Mouse (Mus musculus) kidney, adult 8-10 months (tissue): ENCODE measurements around the gene Cfd.
"Not testable (repeated sequence)": the region's sequence is repeated elsewhere in the genome, so short reads cannot be mapped to it uniquely, and the experiment has no call there.

Source experiments
- DNase-seq, 2 experiments: peaks; one replicate each; pipeline ENCODE4 v3.0.0; 2022

Gene Cfd

DNA sequence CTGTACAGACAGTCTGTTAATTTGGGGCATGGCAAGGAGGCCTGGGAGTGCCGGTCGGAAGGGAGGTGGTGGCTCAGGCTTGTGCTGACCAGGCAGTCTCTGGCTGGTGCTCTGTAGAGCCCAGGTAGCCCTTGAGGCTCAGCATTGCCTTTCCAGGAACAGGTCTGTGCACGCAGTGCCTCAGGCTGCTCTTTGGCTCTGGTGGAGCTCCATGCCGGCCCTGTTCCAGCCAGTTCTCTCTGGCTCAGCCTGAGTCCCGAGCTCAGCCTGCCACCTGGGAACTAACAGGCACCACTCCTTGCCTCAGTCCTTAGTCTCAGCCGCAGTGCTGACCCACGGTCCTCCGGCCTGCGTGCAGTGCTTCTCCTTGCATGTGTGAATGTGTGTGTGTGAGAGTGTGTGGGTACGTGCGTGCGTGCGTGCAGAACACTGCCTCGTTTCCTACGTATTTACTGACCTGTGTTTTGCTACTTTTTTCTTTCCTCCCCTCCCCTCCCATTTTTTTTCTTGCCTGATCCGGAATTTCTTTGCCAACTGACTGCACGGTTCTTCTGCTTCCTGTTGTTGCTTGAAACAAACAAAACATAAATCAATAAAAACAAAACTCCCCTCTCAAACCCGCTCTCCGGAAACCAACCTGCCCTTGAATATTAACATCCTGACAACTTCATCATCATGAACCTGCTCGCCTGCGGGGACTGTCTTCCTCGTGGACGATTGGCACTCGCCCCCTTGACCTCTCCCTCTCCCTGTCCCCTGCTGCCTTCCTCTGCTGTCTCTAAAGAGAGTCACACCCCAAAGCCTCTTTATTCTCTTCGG, 29.2 kb upstream of the Cfd start:
- peak; percentile 74 to 80 for DNase-seq

- DNase-seq = no peak
Measured at GRCm38 (mm10) chr10:79862049-79862788, 28.4 kb upstream of the Cfd start.

GRCm38 (mm10) chr10:79862925-79863324, 27.7 kb upstream of the Cfd start:
- no peak for DNase-seq

- DNase-seq = no peak
Measured at GRCm38 (mm10) chr10:79864351-79865188, 26.1 kb upstream of the Cfd start.

GRCm38 (mm10) chr10:79865189-79865601, 25.5 kb upstream of the Cfd start:
- DNase-seq = no peak

DNA sequence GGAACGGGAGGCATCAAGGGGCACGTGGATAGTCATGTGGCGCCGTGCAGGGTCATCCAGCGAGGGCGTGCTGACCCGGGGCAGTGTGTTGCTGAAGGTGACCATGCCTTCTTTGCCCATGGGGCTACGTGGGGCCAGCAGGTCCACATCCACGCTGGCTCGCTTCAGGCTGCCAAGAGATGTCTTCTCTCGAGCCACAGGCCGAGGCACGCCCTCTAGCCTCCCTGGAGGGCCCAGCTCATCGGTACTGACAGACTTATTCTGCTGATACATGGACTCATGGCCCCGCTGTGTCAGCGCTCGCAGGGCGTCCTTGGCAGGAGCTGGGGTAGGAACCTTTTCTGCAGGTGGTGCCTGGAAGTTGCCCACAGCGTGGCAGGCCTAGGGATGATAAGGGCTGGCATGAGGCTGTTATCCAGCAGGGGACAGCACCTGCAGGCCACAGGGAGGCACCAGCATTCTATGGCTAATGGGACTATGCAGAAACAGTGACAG, 24.8 kb upstream of the Cfd start:
- DNase-seq = peak; percentile 66 to 73

DNA sequence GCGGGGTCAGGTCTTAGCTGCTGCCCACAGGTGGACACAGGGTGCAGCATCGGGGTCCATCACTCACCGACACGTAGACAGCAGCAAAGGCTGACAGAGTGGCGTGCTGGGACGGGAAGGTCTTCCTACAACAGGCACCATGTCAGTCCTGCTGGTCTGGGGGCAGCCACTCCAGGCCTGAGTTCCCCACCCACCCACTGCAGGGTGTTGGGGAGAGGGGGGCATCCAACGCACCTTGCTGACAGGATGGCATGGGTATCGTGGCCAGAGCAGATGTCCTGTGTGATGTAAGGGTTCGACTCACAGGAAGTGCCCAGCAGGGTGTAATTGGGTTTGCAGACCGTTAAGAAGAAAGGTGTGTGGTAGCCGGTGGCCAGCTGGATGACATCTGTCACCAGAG, 24.1 kb upstream of the Cfd start:
- DNase-seq = no peak

DNA sequence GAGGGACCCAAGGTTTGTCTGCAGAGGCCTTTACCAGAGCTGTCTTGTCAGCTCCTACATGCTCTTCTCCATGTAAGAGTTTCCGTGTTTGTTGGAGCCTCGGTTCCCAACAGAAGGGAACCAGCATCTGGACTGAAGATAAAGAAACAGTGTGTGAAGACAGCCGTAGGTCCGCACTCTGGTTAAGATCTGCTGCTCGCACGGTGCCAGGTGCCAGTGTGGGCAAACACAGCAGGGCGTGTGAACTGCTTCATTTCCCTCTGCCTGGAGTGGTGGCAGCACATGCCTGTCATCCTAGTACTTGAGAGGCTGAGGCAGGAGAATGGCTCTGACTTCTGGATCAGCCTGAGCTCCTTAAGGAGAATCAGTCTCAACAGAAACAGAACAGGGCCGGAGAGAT, 18.8 kb upstream of the Cfd start:
- DNase-seq = no peak

- no peak for DNase-seq
Measured at GRCm38 (mm10) chr10:79872862-79873261, 17.8 kb upstream of the Cfd start.

GRCm38 (mm10) chr10:79873313-79873712, 17.3 kb upstream of the Cfd start:
- DNase-seq = no peak

- no peak for DNase-seq
Measured at GRCm38 (mm10) chr10:79873715-79874289, 16.9 kb upstream of the Cfd start.

DNA sequence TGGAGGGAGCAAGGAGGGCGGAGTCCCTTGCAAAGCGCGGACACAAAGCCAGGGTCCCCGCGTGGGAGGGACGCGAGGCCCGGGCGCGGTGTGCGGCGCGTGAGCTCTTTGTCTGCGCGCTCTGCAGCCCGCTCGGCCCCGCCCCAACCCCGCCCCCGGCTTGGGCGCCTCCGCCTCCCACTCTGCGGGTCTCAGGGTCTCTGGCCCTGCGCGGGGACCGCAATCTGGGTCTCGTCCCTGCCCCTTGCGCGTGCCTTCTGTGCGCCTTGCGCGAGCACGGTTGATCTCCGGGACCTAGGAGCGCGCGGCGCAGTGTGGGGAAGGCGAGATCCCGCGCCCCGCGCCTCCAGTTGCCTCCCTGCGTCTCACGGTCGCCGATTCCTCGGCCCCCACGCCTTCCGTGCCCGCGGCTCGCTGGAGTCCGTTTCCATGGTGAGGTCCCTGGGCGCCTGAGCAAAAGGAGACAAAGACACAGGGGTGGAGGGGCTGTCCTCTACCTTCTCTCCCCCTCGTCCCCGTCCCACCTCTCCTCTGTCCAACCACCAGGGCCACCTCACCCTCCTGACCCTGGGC, 16.3 kb upstream of the Cfd start, which contains the start of the genes Prtn3 and Plppr3:
Gene Prtn3 (plus strand): TSS at position 187 of the 573 bp plus-strand sequence.
Gene Plppr3 (minus strand): TSS at position 345 of the 573 bp plus-strand sequence.
- DNase-seq = no peak

- no peak for DNase-seq
Measured at GRCm38 (mm10) chr10:79877174-79877573, 13.5 kb upstream of the Cfd start.

DNA sequence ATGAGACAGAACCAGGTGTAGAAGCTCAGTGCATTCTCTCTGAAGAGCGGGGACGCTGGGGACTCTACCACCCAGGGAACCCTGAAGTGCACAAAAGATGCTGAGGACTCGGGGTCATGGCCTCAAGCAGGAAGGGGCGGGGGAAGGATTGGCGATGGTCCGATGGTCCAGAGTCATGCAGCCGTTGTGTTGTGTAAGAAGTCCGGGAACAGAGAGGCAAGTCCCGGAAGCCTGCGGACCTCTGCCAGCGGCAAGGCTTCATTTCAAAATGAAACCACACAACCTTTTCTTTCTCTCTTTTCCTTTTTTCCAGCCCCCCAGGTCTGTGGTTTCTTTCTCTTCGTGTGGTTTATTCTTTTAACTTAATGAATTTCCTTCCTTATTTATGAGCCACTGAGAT, 12.9 kb upstream of the Cfd start:
- DNase-seq = peak; percentile 61 to 67

- DNase-seq = no peak
Measured at GRCm38 (mm10) chr10:79879527-79879926, 11.1 kb upstream of the Cfd start.

DNA sequence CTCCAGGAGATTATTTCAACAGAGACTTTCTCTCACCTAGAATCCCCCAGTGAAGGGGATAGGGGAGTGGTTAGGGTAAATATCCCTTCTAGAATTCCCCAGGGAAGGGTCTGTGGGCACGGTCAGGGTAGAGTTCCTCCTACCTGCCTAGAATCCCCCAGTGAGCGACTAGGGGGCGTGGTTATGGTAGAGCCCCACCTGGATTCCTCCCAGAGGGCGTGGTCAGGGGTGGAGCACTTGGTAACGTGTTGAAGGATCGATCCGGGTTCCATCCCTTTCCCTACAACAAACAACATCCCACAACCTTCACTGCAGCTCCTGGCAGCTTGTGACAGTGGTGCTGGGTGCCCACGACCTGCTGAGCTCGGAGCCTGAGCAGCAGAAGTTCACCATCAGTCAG, 9.9 kb upstream of the Cfd start:
- DNase-seq = no peak

GRCm38 (mm10) chr10:79881981-79882380, 8.7 kb upstream of the Cfd start:
- DNase-seq = no peak

DNA sequence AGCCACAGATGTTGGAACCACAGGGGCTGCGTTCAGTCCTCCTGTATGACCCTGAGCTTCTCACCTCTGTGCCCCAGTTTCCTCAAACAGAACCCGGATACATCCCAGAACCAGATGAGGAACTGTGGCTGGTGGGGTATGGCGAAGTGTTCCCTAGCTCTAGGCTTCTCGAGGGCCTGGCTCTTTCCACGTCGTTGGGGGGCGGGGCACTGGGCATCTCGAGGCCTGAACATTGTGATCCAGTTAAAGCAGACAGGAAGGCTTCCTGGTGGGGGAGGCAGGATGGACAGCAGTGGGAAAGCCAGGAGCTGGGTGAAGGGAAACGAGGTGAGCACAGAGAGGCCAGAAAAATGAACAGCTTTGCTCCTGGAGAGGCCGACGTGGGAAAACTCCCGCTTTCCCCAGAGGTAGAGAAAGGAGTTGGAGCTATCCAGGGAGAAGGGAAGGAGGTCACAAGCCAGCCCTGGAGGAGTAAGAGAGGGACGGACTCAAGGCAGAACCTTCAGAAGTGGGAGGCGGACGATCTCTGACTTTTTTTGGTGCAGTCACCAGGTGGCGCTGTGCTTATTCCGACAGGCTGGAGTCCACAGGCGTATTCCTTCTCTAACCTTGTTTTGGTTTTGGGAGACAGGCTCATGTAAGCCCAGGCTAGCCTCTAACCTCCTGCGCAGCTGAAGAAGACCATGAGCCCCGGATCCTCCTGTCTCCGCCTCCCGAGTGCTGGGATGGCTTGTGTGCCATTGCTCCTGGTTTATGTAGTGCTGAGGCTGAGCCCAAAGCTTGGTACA, 7.2 kb upstream of the Cfd start:
- peak; percentile 79 to 87 for DNase-seq

GRCm38 (mm10) chr10:79884446-79884845, 6.2 kb upstream of the Cfd start:
- DNase-seq = peak; percentile 87 to 88

- not testable (repeated sequence) for DNase-seq
Measured at GRCm38 (mm10) chr10:79884938-79885337, 5.7 kb upstream of the Cfd start.

DNA sequence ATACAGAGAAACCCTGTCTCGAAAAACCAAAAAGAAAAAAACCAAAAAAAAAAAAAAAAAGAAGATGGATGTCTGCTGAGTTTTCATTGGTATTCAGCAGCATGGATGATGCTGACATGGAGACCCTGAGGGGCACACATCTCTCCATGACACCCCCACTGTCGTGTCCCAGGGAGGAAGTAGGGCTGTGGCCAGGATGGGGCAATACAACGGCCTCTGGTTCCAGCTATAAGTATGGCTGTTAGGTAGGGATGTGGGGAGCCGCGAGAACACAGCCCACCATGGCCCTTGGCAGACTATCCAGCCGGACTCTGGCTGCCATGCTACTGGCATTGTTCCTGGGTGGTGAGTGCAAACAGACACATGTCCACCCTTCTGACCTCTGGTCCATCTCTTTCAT, 4.6 kb upstream of the Cfd start, which contains the start of gene Elane:
Gene Elane (plus strand): TSS at position 194 of the 400 bp plus-strand sequence.
- no peak for DNase-seq
